Mouse (Mus musculus): Measurements from ENCODE around the gene Olfr323.

Gene Olfr323

DNA sequence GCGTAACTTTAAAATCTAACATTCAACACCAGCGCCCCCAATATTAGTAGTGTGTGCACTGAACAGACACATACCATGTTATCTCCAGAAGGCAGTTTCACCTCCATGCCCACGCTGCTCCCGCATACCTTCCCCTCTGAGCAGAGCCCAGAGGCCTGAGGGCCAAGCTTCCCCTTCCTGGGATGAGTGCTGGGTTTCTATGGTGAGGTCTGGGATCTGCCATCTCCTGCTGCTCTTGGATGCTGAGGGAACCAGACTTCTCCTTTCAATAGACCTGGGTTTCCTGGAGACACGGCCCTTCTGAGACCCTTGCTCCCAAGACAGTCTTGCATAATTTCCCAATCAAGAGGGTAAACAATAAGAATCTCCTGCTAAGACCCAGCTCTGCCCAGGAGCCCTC lies at the start of gene Olfr323:
Gene Olfr323, minus strand, starts transcription at position 101 of the 400 bp plus-strand sequence.
- no peak for DNase-seq

DNA sequence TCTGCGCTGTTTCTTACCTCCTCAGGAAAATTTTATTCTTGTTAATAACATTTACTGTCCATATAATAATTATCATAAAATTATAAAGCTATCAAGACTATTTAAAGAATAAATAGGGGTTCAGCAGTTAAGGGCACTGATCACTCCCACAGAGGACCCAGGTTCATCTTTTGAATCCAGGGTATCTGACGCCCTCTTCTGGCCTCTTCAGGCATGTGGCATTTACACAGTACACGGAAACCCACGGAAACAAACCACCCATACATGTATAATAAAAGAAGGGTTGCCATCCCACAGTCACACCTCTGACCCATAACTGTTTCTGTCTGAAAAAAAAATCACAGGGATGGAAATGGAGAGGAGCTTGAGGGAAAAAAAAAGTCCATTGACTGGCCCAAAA lies 41.5 kb upstream of the Olfr323 start:
- DNase-seq = no peak

DNA sequence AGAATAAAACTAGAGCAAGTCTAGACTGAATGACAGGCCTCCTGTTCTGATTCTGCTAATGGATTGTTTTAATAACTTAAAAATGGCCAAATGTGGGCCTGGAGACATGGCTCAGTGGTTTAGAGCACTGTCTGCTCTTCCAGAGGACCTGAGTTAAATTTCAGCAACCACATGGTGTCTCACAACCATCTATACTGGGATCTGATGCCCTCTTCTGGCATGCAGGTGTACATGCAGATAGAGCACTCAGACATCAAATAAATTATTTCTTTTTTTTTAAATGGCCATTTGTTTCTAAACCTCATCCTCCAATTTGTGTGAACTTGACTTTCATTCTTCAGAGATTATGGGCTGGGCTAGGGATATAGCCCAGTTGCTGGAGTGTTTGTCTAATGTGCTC lies 39.0 kb upstream of the Olfr323 start:
- DNase-seq = no peak

DNA sequence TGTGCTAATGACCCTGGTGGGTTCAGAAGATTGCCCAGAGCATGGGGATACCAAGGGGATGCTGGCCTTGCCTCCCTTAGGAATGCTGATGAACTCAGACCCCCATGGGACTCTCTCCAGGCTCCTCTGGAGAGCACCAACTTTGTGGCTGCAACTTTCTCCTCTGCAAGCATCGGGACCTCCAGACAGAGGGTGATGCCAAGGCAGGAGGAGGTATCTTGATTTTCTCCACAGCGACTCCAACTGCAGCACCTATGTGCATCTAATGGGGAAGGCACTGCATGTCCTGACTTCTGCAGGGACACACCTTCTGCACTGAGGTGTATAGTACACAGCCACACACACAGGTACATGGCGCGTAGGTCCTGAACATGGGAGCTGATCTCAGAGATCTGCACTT lies 28.3 kb upstream of the Olfr323 start, which contains the start of gene Olfr322:
Gene Olfr322, plus strand, starts transcription at position 187 of the 400 bp plus-strand sequence.
- no peak for DNase-seq

DNA sequence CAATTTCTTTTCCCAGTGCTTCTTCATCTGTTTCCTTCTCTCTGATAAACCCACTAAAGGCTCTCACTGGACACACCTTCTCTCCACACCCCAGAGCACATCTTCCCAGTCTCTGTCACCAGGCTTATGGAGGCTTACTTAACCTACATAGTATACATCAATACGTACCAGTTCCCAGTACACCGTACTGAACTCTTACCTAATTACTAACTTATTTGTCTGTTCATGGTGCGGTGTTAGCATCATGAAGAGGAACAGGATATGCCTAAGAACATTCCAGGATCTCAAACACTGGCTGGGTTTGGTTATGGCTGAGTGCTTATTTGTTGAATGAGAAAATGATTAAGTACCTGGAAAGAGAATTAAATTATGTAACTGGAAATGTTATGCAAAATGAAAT lies 24.9 kb upstream of the Olfr323 start:
- DNase-seq = no peak

DNA sequence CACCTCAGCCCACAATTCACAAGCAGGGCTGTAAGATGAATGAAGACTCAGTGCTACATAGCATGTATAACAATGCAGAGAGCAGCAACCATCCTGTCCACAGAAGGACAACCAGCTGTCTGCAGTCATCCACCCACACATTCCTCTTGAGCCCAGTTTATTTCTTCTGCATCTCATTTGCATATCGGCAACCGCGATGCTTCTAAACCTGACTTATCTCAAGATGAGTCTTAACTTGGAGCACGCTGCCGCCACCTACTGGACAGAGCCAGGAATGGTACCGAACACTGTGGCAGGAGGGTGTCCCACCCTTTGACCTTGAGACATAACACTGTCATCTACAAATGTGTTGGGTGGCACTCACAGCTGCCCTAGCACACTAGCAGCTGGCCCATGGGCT lies 13.0 kb upstream of the Olfr323 start:
- DNase-seq = peak in 1 of 2 experiments; percentile 28

DNA sequence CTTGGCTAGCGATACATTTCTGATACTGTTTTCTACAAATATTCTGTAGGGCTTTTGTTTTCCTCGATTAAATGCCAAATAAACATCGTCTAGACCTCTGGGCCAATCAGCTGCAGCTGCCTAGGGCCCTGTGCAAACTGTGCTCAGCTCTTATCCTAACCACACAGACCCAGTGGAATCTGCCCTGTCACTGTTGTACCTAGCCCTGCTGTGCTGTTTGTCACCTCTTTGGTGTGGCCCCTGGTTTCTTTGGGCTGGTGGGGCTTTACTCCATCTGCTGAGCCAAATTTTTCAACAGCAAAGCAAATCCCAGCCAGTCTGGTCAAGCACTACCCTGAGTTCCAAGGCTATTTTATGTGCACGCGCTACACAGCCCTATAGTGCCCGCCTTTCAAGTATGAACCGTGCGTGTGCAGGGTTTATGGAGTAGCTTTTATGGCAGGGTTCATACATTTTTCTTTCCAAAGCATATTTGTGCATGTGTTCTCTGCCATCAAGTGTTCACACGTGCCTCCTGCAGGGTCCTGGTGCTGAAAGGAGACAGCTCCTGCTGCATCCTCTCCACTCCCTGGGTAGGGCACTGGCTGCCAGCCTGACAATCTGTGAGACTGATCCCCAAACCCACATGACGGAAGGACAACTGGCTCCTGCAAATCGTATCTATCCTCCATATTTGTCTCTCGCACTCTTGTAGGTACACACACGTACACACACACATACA lies 11.5 kb upstream of the Olfr323 start:
- no peak for DNase-seq

DNA sequence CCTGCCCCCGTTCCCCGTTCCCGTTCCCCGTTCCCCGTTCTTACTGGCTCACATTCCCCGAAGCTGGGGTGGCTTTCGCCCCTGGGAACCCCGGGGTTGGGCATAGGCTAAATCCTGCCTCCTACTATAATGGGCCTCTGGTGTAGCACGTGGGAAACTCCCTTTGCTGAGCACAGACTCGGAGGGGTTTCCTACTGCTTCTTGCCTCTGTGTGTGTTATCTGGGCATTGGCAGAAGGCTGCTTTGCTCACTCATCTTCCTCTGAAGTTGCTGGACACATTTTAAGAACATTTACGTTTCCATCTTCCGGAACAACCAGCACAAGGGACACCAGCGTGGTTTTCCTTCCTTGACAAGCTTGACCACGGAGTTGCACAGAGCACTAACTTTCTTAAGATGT lies 10.8 kb upstream of the Olfr323 start:
- DNase-seq = no peak

DNA sequence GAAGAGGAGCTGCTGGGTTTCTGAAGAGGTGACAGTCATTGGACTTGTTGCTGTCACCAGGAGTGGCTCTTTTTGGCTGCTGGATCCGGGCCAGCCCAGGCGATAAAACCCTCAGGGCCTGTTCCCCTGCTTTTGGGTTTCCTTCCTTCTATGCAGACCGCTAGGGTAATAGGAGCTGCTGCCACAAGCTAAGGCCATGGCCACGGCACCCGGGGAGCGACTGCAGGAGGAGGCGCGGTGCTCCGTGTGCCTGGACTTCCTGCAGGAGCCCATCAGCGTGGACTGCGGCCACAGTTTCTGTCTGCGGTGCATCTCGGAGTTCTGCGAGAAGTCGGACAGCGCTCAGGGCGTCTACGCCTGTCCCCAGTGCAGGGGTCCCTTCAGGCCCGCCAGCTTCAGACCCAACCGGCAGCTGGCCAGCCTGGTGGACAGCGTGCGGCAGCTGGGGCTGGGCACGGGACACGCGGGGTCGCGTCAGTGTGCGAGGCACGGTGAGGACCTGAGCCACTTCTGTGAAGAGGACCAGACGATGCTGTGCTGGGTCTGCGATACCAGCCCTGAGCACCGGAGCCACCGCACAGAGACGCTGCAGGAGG lies 10.1 kb upstream of the Olfr323 start, which contains the start of gene Trim58:
Gene Trim58, plus strand, starts transcription at position 194 of the 596 bp plus-strand sequence.
- DNase-seq = peak; percentile 22 to 43

DNA sequence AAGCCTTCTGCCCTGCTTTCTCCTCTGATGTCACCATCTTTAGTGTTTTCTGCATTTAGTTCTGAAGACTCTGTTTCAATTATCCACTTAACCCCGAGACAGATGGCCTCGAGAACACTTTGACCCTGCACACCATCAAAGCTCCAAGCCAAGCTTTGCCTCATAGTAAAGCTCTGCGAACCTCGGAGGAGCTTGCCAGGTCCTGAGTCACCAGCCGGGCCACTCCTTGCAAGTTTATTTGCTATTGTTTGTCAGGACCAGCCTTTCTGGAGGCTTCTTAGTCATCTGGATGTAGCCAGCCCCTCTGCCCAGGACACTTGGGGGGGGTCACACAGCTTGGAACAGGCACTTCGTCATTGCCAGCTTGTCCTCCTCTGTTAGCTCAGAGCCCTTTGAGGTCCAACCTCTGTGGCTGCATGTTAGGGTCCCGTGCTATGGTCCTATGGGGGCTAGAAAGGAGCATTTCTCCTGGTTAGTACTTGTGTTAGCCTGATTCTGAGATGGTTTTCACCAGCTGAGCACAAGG lies 7.9 kb upstream of the Olfr323 start:
- DNase-seq = no peak

DNA sequence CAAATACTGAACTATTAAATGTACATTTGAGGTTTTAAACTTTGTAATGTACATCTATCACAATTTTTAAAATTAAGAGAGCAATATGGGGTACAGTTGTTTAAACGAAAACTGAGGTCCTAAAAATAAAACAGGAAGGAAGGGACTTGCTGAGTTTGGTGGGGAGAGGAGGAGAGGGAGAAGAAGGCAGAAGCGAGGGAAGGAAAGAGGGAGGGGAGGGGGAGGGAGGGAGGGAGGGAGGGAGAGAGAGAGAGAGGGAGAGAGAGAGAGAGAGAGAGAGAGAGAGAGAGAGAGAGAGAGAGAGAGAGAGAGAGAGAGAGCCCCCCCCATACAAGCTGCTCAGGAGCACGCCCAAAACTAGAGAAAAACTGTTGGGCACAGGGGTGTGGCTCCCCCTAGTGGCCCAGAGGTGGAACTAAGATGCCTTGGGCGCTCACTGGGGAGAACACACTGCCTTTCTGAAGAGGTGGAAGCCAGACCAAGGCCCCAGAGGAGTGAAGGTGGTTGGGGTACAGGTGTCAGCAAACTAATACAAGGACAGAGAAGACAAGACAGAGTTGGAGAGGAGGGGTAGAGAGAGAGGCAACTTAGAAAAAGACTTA lies 6.2 kb upstream of the Olfr323 start:
- peak; percentile 25 to 44 for DNase-seq

DNA sequence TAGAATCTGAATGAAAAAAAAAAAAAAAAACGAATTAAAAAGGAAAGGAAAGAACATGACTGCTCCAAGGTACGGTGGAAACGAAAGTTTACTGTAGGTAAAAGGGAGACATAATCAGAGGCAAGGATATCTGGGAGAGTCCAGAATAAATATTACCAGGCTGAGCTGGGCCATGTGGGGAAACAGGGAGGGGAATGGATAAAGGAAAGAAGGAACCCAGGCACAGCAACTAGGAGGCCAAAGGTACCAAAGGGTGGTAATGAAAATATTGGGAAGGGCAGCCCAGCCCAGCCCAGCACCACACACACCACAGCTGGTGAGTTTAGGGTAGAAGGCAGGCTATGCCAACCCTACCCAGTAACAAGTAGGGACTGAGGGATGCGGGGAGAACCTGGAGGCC lies 4.6 kb upstream of the Olfr323 start:
- DNase-seq = no peak

DNA sequence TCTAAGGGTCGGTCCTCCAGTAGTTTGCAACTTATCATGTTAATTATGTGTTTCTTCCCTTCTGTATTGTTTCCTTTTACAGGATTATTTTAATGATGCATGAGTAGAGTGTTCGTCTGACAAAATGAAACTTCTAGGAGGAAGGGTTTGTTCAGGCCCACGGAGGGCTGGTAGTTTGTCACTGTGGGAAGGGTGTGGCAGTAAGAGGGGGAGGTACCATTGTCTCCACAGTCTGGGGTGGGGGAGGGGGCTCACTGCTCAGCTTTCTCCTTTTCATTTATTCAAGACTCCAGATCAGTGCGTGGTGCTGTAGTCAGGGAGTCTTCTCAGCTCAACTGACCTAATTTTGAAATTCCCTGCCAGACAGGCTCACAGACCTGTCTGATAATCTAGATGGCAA lies 4.2 kb downstream of the Olfr323 start:
- no peak for DNase-seq

DNA sequence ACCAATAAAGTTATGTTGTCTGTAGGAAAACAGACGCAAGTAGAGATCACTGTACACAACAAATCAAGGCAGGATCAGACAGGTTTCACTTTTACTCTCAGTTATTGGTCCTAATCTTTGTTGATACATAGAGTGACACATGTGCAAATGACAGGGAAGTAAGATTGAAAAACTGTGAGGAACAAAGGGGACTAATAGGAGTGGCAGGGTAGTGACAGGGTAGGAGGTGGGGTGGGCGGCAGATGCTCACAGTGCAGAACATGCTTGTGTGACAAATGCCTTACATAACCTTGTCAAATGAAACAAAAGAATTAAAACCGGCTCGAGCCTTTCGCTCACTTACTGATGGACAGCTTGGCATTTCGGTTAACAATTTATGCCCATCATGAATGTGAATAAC lies 11.5 kb downstream of the Olfr323 start:
- DNase-seq = no peak

DNA sequence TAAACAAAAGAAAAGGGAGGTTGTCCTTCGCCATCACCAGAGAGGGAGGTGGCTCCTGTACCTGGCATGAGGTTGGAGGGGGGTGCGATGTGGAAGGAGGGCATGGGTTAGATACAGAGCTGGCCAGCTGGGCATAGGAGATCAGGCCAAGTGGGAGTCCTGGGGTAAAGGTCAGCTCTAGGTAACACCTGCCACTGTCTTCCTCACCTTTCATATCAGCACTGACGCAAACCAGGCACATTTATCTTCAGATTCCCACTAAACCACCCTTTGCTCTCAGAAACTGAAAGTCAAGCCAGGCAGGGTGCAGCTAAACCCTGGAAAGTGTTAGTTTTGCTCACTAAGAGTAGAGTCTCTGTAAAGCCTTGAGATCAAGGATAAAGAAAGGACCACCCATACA lies 11.9 kb downstream of the Olfr323 start:
- DNase-seq = no peak

DNA sequence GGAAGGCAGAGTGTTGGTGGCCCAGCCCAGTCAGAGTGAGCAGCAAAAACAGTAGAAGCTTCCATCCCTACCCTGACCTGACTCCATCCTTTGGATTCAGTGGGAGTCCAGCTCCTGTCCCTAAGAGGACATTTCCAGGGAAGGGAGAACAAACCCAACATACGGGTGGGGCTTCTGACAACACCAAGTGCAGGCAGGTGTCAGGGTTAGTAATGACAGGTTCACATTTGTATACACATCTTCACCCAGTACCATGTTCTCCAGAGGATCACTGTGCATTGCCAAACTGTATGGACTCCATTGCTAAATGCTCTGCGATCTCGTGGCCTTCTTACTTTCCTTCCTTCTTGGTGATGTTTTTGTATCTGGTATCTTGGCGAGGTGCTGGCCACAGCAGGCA lies 14.3 kb downstream of the Olfr323 start, which contains the start of gene 2210407C18Rik:
Gene 2210407C18Rik, minus strand, starts transcription at position 101 of the 400 bp plus-strand sequence.
- no peak for DNase-seq

DNA sequence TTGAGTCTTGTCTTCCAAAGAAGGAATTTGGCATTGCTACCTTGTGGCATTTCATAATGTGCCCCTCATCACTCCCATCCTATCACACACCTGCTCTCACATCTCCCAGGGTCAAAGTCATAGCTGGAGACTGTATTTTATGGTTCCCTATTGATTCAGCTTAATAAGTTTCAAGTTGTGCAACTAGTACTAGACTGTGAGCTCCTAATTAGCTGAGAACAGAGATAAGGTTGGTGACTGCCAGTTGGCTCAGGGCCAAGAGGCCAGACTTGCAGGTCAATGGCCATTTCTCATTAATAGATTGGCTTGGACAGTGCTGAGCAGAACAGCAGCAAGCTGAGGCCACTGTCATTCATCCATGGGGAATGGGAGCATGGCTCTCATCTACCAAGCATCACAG lies 15.8 kb downstream of the Olfr323 start:
- peak in 1 of 2 experiments; percentile 17 for DNase-seq

DNA sequence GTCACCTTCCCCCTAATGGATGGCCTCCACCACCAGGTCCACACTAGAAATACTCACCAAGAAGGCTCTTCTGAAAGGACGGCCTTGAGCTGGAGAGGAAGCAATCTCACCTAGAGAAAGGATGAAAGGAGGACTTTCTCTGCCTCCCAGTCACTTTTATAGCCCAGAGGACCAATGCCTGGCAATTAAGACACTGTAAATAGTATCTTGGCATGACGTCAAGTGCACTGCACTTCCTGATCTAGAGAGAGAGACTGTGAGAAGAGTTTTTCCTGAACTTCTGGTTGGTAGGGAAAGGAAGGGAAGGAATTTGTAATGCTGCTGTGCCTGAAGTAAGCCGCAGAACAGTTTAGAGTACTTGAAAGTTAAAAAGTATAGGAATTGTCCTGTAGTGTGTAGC lies 16.9 kb downstream of the Olfr323 start:
- DNase-seq = no peak

DNA sequence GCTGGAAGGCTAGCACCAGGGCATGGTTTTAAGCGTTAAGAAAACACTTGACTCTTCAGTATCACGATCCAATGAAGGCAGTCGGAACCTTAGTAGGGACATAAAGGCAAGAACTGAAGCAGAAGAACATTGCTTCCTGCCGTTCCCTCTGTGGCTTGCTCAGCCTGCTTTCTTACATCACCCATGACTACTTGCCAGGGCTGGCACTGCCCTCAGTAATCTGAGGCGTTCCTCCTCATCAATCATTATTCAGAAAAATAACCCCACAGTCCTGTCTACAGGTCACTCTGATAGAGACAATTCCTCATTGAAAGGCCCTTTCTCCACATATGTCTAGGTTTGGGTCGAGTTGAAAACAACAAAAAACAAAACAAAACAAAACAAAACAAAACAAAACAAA lies 23.3 kb downstream of the Olfr323 start:
- no peak for DNase-seq

DNA sequence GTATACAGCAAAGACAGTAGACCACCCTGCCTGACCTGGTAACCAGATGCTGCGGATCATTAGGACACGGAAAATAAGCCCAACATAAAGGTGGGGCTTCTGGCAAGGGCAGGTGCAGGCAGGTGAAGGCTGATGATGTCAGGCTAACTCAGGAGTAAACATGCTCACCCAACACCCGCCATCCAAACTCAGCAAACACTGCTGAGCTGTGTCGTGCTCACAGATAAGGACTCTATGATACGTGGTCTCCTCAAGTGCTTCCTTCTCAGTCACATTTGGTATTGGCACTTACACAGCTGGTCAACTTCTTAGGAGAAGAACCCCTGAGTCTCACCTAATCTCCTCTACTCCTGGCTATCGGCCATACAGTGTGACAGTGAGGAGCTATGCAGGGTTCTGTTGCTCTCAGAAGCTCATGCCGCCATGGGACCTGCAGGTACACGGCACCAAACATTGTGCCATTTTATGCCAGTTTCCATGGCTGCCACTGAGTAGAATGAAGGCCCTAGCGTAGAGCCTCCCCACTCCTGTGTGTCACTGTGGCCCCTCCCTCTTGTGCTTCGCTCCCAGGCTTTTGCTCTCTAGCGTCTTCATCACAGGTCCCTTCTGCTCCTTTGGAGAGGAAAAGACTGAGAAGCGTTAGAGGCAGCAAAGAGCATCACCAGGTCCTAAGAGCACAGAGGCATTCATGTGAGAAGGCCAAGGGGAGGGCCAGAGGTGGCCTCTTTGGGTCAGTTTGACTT lies 24.0 kb downstream of the Olfr323 start:
- DNase-seq = no peak

DNA sequence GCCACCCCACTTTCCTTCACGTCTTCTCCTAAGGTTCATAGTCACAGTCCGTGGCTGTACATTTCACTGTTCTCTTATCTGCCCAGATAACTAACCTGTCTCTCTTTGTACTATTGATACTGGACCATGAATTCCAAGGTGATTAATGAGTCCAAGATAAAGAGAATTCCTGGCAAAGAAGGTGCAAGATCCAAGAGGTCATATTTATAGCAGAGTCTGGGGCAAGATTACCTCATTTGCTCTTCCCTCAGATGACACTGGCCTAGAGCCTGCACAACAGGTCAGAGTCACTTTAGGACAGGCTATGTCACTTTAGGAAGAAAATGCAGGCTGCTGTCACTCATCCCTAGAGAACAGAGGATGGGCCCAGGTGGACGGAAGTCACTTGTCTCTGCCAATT lies 25.1 kb downstream of the Olfr323 start:
- no peak for DNase-seq

DNA sequence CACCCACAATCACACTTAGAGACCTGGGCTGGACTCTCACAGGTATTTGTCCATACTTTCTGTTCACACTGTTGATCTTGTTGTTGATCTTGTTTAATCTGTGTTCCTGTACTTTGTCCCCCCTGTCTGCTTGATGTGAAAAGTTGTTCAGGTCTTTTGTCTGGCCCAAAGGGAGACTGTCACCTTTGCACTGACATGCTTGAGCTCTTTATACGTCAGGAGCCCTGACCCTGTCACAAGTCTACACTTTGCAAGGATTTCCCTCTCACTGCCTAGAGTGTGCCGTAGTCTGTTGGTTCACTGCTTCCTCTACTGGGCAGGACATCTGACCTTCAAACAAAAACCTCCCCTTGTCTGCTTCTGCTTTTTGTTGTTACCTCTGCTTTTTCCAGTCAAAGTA lies 25.6 kb downstream of the Olfr323 start:
- no peak for DNase-seq

Measured in cerebellum, postnatal 25 days (tissue).